Mouse (Mus musculus) retina, postnatal 1 day (tissue): ENCODE results near the gene Car7.
"Not testable (repeated sequence)": the region's sequence is repeated elsewhere in the genome, so short reads cannot be mapped to it uniquely, and the experiment has no call there.

Source experiments
- DNase-seq: peaks from one replicate; pipeline ENCODE4 v3.0.0-alpha.2; 2012

The Car7 gene

DNA sequence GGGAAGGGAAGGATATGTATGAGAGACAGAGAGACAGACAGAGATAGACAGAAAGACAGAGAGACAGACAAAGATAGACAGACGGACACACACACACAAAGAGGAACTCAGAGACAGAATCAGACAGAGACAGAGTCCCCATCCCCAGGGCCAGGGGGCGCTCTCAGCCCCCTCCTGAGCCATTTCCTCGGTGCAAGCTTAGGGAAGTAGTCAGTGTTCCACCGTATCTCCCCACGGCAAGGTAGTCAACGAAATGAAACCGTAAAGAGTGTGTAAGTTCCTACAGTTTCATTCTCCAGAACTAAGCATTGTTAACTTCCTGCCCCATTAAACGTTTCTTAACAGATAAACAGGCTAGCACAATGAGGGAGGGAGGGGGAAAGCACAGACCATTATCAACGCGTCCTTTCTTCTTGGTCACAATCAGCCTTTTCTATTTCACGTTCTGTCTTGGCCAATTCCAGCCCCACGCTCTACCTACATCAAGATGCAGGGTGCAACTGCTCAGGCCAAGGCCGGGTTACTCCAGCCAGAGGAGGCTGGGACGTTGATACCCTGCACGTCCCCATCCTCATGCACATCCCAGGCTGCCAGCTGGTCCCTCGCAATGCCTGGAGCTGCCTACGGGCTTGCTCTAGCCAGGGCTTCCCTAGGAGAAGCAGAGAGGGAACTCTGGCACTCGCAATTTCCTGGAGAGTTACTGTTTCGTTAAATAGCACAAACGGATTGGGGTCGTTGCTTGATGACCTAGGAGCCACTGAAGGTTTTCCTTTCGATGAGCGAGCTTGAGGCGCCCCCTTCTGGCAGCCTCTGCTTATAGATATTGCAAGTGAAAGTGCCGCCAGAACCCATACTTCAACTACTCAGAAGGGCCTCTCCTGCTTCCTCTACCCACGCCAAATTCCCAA, 36.2 kb downstream of the Car7 start:
- DNase-seq = peak; percentile 89

GRCm38 (mm10) chr8:104576820-104577219, 42.3 kb downstream of the Car7 start:
- no peak for DNase-seq

GRCm38 (mm10) chr8:104577606-104578005, 43.1 kb downstream of the Car7 start:
- not testable (repeated sequence) for DNase-seq

GRCm38 (mm10) chr8:104584522-104584921, 50.0 kb downstream of the Car7 start:
- no peak for DNase-seq

GRCm38 (mm10) chr8:104590284-104590683, 55.8 kb downstream of the Car7 start:
- no peak for DNase-seq

DNA sequence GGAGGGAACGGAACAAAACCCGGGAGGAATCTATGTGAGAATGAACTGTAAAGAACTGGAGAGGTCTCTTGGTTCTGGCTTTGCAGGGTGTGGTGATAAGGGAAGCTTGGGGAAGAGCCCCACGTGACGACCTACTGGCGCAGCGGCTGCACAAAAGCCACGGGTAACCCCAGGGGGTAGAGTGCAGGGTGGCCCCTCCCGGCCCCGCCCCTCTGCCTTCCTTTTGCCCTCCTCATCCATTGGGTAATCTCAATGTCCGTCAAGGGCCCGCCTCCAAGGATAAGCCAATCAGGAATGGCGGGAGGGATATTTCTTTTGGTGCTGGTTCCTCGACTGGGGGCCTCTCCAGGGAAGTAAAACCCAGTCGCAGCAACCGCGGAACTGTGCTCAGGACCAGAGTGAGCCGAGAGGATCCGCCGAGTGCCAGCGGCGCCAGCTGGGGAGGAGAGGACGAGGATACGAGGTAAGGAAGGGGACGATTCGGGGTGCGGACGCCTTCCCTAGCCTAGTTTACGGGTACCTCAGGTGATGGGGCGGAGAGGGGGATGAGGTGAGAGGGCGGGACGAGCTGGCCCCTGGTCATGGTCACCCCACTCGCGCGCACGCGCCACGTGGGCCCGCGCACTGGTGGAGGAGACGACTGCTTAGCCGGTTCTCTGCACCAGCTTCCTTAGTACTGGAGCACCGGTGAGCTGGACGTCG, 56.8 kb downstream of the Car7 start, which contains the start of gene Pdp2:
Pdp2 (plus strand) TSS at position 319 of the 702 bp plus-strand sequence.
- peak; percentile 97 for DNase-seq

DNA sequence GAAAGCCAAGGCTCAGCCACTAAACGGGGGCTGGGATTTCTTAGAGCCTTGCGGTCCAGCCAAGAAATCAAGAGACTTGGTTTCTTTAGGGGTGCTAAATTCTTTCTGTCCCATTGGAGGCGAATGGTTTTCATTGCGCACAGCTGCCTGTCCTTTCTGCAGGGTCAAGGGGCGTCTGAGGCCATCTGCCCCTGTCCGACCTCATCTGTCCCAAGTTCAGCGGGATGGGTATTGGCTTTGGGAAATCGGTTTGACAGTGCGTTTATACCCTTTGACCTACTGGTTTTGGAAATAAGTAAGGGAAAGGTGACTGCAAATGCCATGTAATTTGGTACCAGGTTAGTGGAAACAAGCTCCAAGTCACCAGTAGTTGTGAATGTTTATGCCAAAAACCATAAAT, 57.4 kb downstream of the Car7 start:
- DNase-seq = no peak

DNA sequence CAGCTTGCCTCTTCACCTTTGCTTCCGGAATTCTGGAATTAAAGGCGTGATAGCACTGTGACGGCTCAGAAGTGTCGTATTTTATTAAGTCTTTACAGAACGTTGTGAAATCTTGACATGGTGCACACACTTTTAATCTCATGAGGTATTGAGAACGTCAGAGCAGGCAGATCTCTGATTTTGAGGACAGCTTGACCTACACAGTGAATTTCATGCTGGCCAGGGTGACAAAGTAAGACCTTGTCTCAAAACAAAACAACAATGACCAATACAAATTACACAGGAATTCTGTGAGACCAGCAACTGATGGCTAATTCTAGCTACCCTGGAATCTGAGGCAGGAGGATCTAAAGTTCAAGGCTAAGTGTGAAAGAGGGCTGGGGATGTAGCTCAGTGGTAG, 58.1 kb downstream of the Car7 start:
- no peak for DNase-seq

DNA sequence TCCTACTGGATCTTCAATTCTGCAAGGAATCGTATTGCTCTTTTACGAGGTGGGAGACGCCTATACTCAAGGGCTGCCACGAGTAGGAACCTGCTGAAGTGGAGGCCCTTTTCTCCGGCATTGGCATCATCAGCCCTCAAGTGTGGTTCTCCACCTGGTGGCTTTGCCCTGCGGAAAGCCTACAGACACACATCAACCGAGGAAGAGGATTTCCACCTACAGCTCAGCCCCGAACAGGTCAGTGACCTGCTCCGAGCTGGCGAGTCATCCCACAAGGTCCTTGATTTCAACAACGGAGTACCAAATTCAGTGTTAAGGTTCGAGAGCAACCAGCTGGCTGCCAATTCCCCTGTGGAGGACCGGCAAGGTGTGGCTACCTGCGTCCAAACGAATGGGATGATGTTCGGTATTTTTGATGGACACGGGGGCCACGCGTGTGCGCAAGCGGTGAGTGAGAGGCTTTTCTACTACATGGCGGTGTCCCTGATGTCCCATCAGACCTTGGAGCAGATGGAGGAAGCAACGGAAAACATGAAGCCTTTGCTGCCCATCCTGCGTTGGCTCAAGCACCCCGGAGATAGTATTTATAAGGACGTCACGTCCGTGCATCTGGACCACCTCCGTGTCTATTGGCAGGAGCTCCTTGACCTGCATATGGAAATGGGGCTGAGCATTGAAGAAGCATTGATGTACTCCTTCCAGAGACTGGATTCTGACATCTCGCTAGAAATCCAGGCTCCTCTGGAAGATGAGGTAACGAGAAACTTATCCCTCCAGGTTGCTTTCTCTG, 59.2 kb downstream of the Car7 start:
- no peak for DNase-seq

- DNase-seq = no peak
These were observed 60.3 kb downstream of the Car7 start for GRCm38 (mm10) chr8:104594611-104595362.

DNA sequence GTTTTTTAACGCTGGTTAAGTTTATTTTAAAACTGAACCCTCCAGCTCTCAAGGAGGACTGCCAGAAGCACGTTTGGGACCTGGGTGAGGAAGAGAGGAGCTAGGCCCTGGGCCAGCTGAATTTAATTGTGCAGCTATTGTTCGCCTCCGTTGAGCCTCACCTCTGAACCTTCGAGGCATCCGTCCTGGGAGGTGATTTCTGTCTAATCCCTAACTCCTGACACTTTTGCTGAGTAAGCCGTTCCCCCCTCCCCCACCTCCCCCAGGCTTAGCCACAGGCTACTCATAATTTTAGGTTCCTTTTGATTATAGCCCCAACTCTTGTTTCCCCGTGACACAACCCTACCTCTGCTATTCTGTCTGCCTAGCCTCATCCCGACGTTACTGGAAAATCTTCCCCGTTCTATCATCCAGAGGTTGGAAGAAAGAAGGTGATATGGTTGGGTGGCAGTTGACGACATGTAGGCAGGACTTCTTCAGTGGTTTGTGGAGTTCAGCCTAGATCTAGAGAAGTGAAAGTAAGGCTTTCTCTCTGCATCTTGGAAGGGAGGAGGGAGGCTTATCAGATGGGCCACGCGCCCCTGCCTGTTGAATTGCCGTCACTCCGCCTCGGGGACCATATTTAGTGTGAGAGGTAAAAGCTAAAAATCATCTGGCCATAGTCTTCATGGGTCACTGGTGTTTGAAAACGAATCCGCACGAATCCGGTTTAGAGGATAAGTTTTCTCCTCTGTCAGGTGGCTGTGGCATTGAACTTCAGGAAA, 61.5 kb downstream of the Car7 start:
- no peak for DNase-seq

- no peak for DNase-seq
These were observed 63.2 kb downstream of the Car7 start for GRCm38 (mm10) chr8:104597656-104598055.

GRCm38 (mm10) chr8:104598496-104598895, 64.0 kb downstream of the Car7 start:
- no peak for DNase-seq
